Mouse (Mus musculus) liver, embryonic 18 days (tissue): ENCODE data around the gene Cetn4. TPM values are rescaled to one million over a fixed set of nuclear protein-coding genes. Genes with fewer than 3 reads are reported as not detected.

Experiments
- polyA plus RNA-seq: library from polyadenylated mRNA; depleted of rRNA; stranded (reverse); fragments of >200 nt; gene quantifications from 2 replicates; pipeline ENCODE4 v1.2.3, GENCODE M21; 2012; rRNA removed

Cetn4 gene
- 0.75 and 0.77 TPM in 2 replicates for polyA plus RNA-seq

GRCm38 (mm10) chr3:37312370-37312941 lies at the start of gene Cetn4, which contains the start of gene Bbs12:
Gene Cetn4, minus strand, starts transcription at chr3:37312708.
Gene Bbs12, plus strand, starts transcription at chr3:37312554.

GRCm38 (mm10) chr3:37348221-37349165 lies 36.0 kb upstream of the Cetn4 start, which contains the start of gene Fgf2:
Gene Fgf2, plus strand, starts transcription at chr3:37348346.

Other genes with a start within 250 kb of the Cetn4 start
- gene Adad1, start 249.2 kb downstream of the Cetn4 start, polyA plus RNA-seq: 0.02 and 0.07 TPM in 2 replicates
- 0.03 TPM in 1 of 2 replicates, not detected in the other for gene Il2, start 186.7 kb downstream of the Cetn4 start, polyA plus RNA-seq
- not detected in 2 replicates for gene Il21, start 80.1 kb downstream of the Cetn4 start, polyA plus RNA-seq
- 0.96 and 1.1 TPM in 2 replicates for gene Bbs12, start 154 bp downstream of the Cetn4 start, polyA plus RNA-seq
- gene Fgf2, start 35.6 kb upstream of the Cetn4 start, polyA plus RNA-seq: 0.32 and 0.68 TPM in 2 replicates
- 4.0 and 4.8 TPM in 2 replicates for gene Spata5, start 107.2 kb upstream of the Cetn4 start, polyA plus RNA-seq
- gene Nudt6, start 107.5 kb upstream of the Cetn4 start, polyA plus RNA-seq: 6.2 and 6.8 TPM in 2 replicates